Mouse (Mus musculus) embryonic facial prominence, embryonic 12.5 days (tissue): ENCODE measurements around the gene Cxcr4. TPM values are rescaled to one million over a fixed set of nuclear protein-coding genes. Genes with fewer than 3 reads are reported as not detected.
"Not testable (repeated sequence)": the region's sequence is repeated elsewhere in the genome, so short reads cannot be mapped to it uniquely, and the experiment has no call there.

Experiments used
- ATAC-seq: fragments of 200-750 bp; cut with Nextera tagmentation; 2 replicates; pipeline ENCODE4 v1.8.0; 2017; ENCODE audit not compliant: insufficient number of reproducible peaks, insufficient read depth, low FRiP score, low TSS enrichment
- H3K27ac ChIP-seq: fragments of 300-500 bp; sonication (generic); 2 replicates; pipeline ENCODE4 v1.5.1; 2016; ENCODE audit warnings: mild to moderate bottlenecking
- H3K27me3 ChIP-seq: fragments of 300-500 bp; sonication (generic); 2 replicates; pipeline ENCODE4 v1.6.1; 2016; ENCODE audit warnings: mild to moderate bottlenecking, moderate library complexity
- H3K36me3 ChIP-seq: fragments of 300-500 bp; sonication (generic); 2 replicates; pipeline ENCODE4 v1.6.1; 2016; ENCODE audit warnings: mild to moderate bottlenecking
- H3K4me1 ChIP-seq: fragments of 300-500 bp; sonication (generic); 2 replicates; pipeline ENCODE4 v1.6.1; 2016
- H3K4me2 ChIP-seq: fragments of 300-500 bp; sonication (generic); replicated peaks from 2 replicates; pipeline ENCODE4 v1.6.1; 2016; ENCODE audit warnings: mild to moderate bottlenecking, moderate library complexity
- H3K4me3 ChIP-seq: fragments of 300-500 bp; sonication (generic); 2 replicates; pipeline ENCODE4 v1.5.1; 2016; ENCODE audit warnings: mild to moderate bottlenecking
- H3K9ac ChIP-seq: fragments of 300-500 bp; sonication (generic); 2 replicates; pipeline ENCODE4 v1.6.1; 2016; ENCODE audit warnings: mild to moderate bottlenecking, moderate library complexity
- H3K9me3 ChIP-seq: fragments of 300-500 bp; sonication (generic); 2 replicates; pipeline ENCODE4 v1.6.1; 2016; ENCODE audit warnings: mild to moderate bottlenecking, moderate library complexity
- WGBS: fragments of 180-500 bp; shearing (Covaris S2); methylation state at CpG from one replicate; pipeline ENCODE4 v1.1.7; 2016; 5-methylcytosine and 5-hydroxymethylcytosine counted together
- polyA plus RNA-seq: library from polyadenylated mRNA; unstranded; fragments of >200 nt; fragmentation: Nextera tagmentation; extraction: Ambion mirVana; gene quantifications from 2 replicates; pipeline ENCODE4 v1.2.1, GENCODE M21; 2016

Gene Cxcr4
- polyA plus RNA-seq, 1 experiment from 2014 or later = 4.8 TPM

GRCm38 (mm10) chr1:128585396-128586161 lies 6.5 kb downstream of the Cxcr4 start:
- 47% methylated on average over 3 of the region's 3 CpGs for WGBS
- H3K36me3 ChIP-seq = no peaks in the 10 kb centered on the region
- H3K9me3 ChIP-seq = no peaks in the 10 kb centered on the region
- peaks cover 14% of the 10 kb centered on the region for H3K27me3 ChIP-seq
- H3K4me1 ChIP-seq = 0 out of 2 replicates have a peak, but pooled peaks cover 2% of the 10 kb centered on the region
- H3K4me3 ChIP-seq = no peak overlapping the region
- no peak overlapping the region for H3K27ac ChIP-seq
- H3K9ac ChIP-seq = no peak overlapping the region
- no peak for ATAC-seq
- H3K4me2 ChIP-seq = no peak overlapping the region

- H3K4me2 ChIP-seq, ATAC-seq, H3K4me1 ChIP-seq, H3K36me3 ChIP-seq, H3K4me3 ChIP-seq, H3K9me3 ChIP-seq, H3K9ac ChIP-seq, H3K27ac ChIP-seq: not testable (repeated sequence)
- WGBS = 94% methylated on average over 1 of the region's 1 CpGs
- H3K27me3 ChIP-seq = peaks cover 11% of the 10 kb centered on the region
Observed at GRCm38 (mm10) chr1:128584716-128585115, 7.4 kb downstream of the Cxcr4 start.

GRCm38 (mm10) chr1:128583279-128583872 lies 8.7 kb downstream of the Cxcr4 start:
- Histone ChIP-seq H3K9me3 (no peaks in the 10 kb centered on the region), H3K4me3 (no peak overlapping the region), H3K36me3 (no peaks in the 10 kb centered on the region), H3K9ac (no peak overlapping the region), H3K4me1 (no peaks in the 10 kb centered on the region), H3K27me3 (no peaks in the 10 kb centered on the region; the same call in 1 of the 2 replicates), H3K4me2 (no peak overlapping the region), H3K27ac (no peak overlapping the region)
- ATAC-seq = no peak
- 53% methylated on average over 6 of the region's 6 CpGs for WGBS

- no peak overlapping the region for H3K27ac ChIP-seq
- no peaks in the 10 kb centered on the region for H3K9me3 ChIP-seq
- WGBS = 81% methylated on average over 3 of the region's 3 CpGs
- no peaks in the 10 kb centered on the region; the same call in 1 of the 2 replicates for H3K27me3 ChIP-seq
- no peak overlapping the region for H3K4me3 ChIP-seq
- no peak overlapping the region for H3K9ac ChIP-seq
- no peaks in the 10 kb centered on the region for H3K4me1 ChIP-seq
- no peaks in the 10 kb centered on the region for H3K36me3 ChIP-seq
- ATAC-seq = no peak
- H3K4me2 ChIP-seq = no peak overlapping the region
Observed at GRCm38 (mm10) chr1:128580321-128580720, 11.8 kb downstream of the Cxcr4 start.

- no peak overlapping the region for H3K4me3 ChIP-seq
- ATAC-seq = no peak
- no peak overlapping the region for H3K27ac ChIP-seq
- no peaks in the 10 kb centered on the region; the same call in 1 of the 2 replicates for H3K27me3 ChIP-seq
- WGBS = 63% methylated on average over 2 of the region's 2 CpGs
- H3K36me3 ChIP-seq = no peaks in the 10 kb centered on the region
- H3K4me1 ChIP-seq = no peaks in the 10 kb centered on the region
- H3K9me3 ChIP-seq = no peaks in the 10 kb centered on the region
- H3K4me2 ChIP-seq = no peak overlapping the region
- H3K9ac ChIP-seq = no peak overlapping the region
Observed at GRCm38 (mm10) chr1:128578454-128578853, 13.6 kb downstream of the Cxcr4 start.

- Histone ChIP-seq H3K27ac (no peak overlapping the region), H3K4me2 (no peak overlapping the region), H3K4me1 (no peaks in the 10 kb centered on the region), H3K27me3 (no peaks in the 10 kb centered on the region; the same call in 1 of the 2 replicates), H3K36me3 (no peaks in the 10 kb centered on the region), H3K9ac (no peak overlapping the region), H3K9me3 (no peaks in the 10 kb centered on the region), H3K4me3 (no peak overlapping the region)
- ATAC-seq = no peak
- 83% methylated on average over 4 of the region's 4 CpGs for WGBS
Observed at GRCm38 (mm10) chr1:128575096-128575495, 17.0 kb downstream of the Cxcr4 start.

- H3K9ac ChIP-seq = no peak overlapping the region
- H3K4me1 ChIP-seq = no peaks in the 10 kb centered on the region
- no peaks in the 10 kb centered on the region for H3K36me3 ChIP-seq
- H3K4me2 ChIP-seq = no peak overlapping the region
- H3K4me3 ChIP-seq = no peak overlapping the region
- 82% methylated on average over 3 of the region's 3 CpGs for WGBS
- no peak for ATAC-seq
- no peaks in the 10 kb centered on the region for H3K27me3 ChIP-seq
- no peaks in the 10 kb centered on the region for H3K9me3 ChIP-seq
- no peak overlapping the region for H3K27ac ChIP-seq
Observed at GRCm38 (mm10) chr1:128571033-128571432, 21.1 kb downstream of the Cxcr4 start.

GRCm38 (mm10) chr1:128569992-128570648 lies 22.0 kb downstream of the Cxcr4 start:
- Histone ChIP-seq H3K36me3 (no peaks in the 10 kb centered on the region), H3K9me3 (no peaks in the 10 kb centered on the region), H3K4me3 (no peak overlapping the region), H3K9ac (no peak overlapping the region), H3K27me3 (no peaks in the 10 kb centered on the region), H3K4me1 (no peaks in the 10 kb centered on the region), H3K27ac (no peak overlapping the region), H3K4me2 (no peak overlapping the region)
- 79% methylated on average over 17 of the region's 17 CpGs for WGBS
- no peak for ATAC-seq

GRCm38 (mm10) chr1:128567224-128568197 lies 24.6 kb downstream of the Cxcr4 start:
- H3K9ac ChIP-seq = no peak overlapping the region
- 82% methylated on average over 12 of the region's 12 CpGs for WGBS
- H3K4me1 ChIP-seq = no peaks in the 10 kb centered on the region
- H3K36me3 ChIP-seq = no peaks in the 10 kb centered on the region
- H3K4me2 ChIP-seq = no peak overlapping the region
- no peaks in the 10 kb centered on the region for H3K27me3 ChIP-seq
- no peaks in the 10 kb centered on the region for H3K9me3 ChIP-seq
- ATAC-seq = no peak
- H3K4me3 ChIP-seq = no peak overlapping the region
- H3K27ac ChIP-seq = no peak overlapping the region

GRCm38 (mm10) chr1:128563905-128564304 lies 28.2 kb downstream of the Cxcr4 start:
- H3K4me2 ChIP-seq = no peak overlapping the region
- no peaks in the 10 kb centered on the region for H3K36me3 ChIP-seq
- no peaks in the 10 kb centered on the region for H3K9me3 ChIP-seq
- H3K9ac ChIP-seq = no peak overlapping the region
- no peaks in the 10 kb centered on the region for H3K4me1 ChIP-seq
- 75% methylated on average over 3 of the region's 3 CpGs for WGBS
- H3K27me3 ChIP-seq = no peaks in the 10 kb centered on the region
- H3K4me3 ChIP-seq = no peak overlapping the region
- no peak overlapping the region for H3K27ac ChIP-seq
- no peak for ATAC-seq

GRCm38 (mm10) chr1:128561325-128561874 lies 30.7 kb downstream of the Cxcr4 start:
- Histone ChIP-seq H3K36me3 (no peaks in the 10 kb centered on the region), H3K9me3 (no peaks in the 10 kb centered on the region), H3K27ac (no peak overlapping the region), H3K4me3 (no peak overlapping the region), H3K4me1 (no peaks in the 10 kb centered on the region), H3K9ac (no peak overlapping the region), H3K4me2 (no peak overlapping the region), H3K27me3 (no peaks in the 10 kb centered on the region)
- no peak for ATAC-seq
- 81% methylated on average over 9 of the region's 9 CpGs for WGBS
